Mouse (Mus musculus): Measurements from ENCODE around the gene Creb3l1. TPM values are rescaled to one million over a fixed set of nuclear protein-coding genes. Genes with fewer than 3 reads are reported as not detected.

Gene Creb3l1
- total and polyA plus RNA-seq, 3 experiments: 3.8 to 5.8 (median 4.5) TPM

DNA sequence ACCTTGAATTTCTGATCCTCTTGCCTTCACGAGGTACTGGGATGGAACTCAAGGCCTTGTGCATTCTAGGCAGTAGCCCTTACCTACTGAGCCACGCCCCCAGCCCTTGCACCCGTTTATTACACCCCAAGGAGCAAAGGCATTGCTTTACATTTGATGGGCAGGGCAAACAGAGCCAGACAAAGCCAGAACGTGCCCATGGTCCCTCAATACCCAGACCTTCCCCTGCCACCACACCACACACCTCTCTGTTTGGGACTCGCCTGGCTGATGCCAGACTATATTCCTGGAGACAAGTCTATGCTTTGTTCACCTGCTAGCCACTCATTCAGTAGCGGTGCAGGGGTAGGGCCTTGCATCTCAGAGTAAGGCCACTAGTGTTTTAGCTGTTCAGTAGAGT, 17.8 kb downstream of the Creb3l1 start:
- no peak for DNase-seq
- Histone ChIP-seq H3K36me3 (ENCODE audit: control insufficient read depth, insufficient read depth, low read length) (no peaks in the 10 kb centered on the region), H3K27ac (no peak overlapping the region), H3K79me2 (replicated peaks; ENCODE audit: control insufficient read depth, insufficient read depth, low read length) (no peaks in the 10 kb centered on the region), H3K4me3 (no peak overlapping the region), H3K27me3 (ENCODE audit: control insufficient read depth, insufficient read depth, low read length) (no peaks in the 10 kb centered on the region), H3K9ac (ENCODE audit: low read depth, low read length) (no peak overlapping the region), H3K4me1 (ENCODE audit: control insufficient read depth, insufficient read depth, low read length) (peaks cover 10% of the 10 kb centered on the region)
- WGBS: 70% methylated on average over 6 of the region's 6 CpGs
- TF ChIP-seq CTCF (IDR thresholded peaks at IDR 0.05): no peak
- intact Hi-C loops (cut with DNase I): loop anchor here (5.0 kb wide), 1 partner anchor 176 kb away; no protein-coding TSS in a partner anchor

DNA sequence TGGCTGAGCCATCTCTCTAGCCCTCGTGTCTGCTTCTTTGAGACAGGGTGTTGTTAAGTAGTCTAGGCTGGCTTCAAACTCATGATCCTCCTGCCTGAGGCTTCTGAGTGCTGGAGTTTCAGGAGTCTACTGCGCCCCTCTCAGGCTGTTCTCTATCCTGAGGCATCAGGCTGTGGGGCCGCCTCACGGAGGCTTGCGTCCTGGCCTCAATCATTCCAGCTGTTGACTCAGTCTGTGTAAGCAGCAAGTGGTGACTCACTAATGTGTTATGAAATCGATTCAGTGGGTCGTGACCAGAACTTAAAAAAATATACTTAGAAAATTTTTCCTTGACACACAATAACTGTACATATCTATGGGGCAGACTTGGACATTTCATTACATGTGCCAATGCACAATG, 19.7 kb downstream of the Creb3l1 start:
- H3K4me1 ChIP-seq (ENCODE audit: control insufficient read depth, insufficient read depth, low read length): peaks cover 10% of the 10 kb centered on the region
- no peaks in the 10 kb centered on the region for H3K27me3 ChIP-seq (ENCODE audit: control insufficient read depth, insufficient read depth, low read length)
- intact Hi-C loops (cut with DNase I): loop anchor here (5.0 kb wide), 1 partner anchor 178 kb away; no protein-coding TSS in a partner anchor
- H3K36me3 ChIP-seq (ENCODE audit: control insufficient read depth, insufficient read depth, low read length): no peaks in the 10 kb centered on the region
- no peak overlapping the region for H3K9ac ChIP-seq (ENCODE audit: low read depth, low read length)
- DNase-seq: peak in 1 of 2 experiments; percentile 51
- 70% methylated on average over 7 of the region's 7 CpGs for WGBS
- no peak for TF ChIP-seq POLR2A (IDR thresholded peaks at IDR 0.05; ENCODE audit: insufficient read depth, low read depth, low read length)
- 0 out of 2 replicates have a peak, but pooled peaks have one; percentile 9 for TF ChIP-seq CTCF (IDR thresholded peaks at IDR 0.05)
- no peak for TF ChIP-seq EP300 (IDR thresholded peaks at IDR 0.05; ENCODE audit: insufficient read depth, low read depth, low read length)
- H3K79me2 ChIP-seq (replicated peaks; ENCODE audit: control insufficient read depth, insufficient read depth, low read length): no peaks in the 10 kb centered on the region
- H3K4me3 ChIP-seq: no peak overlapping the region
- no peak overlapping the region for H3K27ac ChIP-seq

DNA sequence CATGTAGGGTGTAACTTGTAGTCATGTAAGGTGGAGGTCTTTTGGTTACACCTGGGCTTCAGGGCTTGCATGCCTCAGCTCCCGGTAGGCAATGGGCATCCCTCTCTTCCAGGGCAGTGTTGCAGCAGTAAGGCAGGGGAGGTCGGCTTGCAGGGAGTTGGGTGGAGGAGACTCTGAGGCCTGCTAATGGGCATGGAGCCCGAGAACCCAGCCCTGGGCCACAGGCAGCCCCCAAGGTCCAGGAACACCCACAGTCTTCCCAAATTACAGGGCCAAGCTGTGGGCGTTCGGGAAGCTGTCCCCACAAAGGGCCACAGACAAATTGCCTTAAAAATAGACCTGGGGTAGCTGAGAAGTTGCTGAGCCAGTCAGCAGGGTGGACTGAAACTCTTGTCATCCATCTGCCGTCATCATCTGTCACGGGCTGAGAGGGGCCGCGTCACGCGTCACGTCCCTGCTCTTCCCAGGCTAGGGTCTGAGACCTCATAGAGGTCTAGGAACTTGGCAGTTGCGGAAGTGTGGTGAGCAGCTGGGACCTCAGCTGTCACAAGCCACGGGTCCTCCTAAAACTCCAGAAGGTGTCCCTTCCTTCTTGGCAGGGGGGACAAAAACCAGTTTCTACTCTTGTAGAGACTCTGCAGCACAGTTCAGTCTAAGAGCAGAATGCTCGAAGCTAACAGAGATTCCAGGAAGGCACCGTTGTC, 26.2 kb downstream of the Creb3l1 start:
- no peak for DNase-seq
- intact Hi-C loops (cut with DNase I): no loop called here
- Histone ChIP-seq H3K36me3 (ENCODE audit: control insufficient read depth, insufficient read depth, low read length) (no peaks in the 10 kb centered on the region), H3K27me3 (ENCODE audit: control insufficient read depth, insufficient read depth, low read length) (no peaks in the 10 kb centered on the region), H3K27ac (no peak overlapping the region), H3K79me2 (replicated peaks; ENCODE audit: control insufficient read depth, insufficient read depth, low read length) (no peaks in the 10 kb centered on the region), H3K9ac (ENCODE audit: low read depth, low read length) (no peak overlapping the region), H3K4me3 (no peak overlapping the region), H3K4me1 (ENCODE audit: control insufficient read depth, insufficient read depth, low read length) (no peaks in the 10 kb centered on the region)
- WGBS: 84% methylated on average over 16 of the region's 16 CpGs
- TF ChIP-seq EP300 (IDR thresholded peaks at IDR 0.05; ENCODE audit: insufficient read depth, low read depth, low read length): no peak
- no peak for TF ChIP-seq POLR2A (IDR thresholded peaks at IDR 0.05; ENCODE audit: insufficient read depth, low read depth, low read length)
- TF ChIP-seq CTCF (IDR thresholded peaks at IDR 0.05): no peak

DNA sequence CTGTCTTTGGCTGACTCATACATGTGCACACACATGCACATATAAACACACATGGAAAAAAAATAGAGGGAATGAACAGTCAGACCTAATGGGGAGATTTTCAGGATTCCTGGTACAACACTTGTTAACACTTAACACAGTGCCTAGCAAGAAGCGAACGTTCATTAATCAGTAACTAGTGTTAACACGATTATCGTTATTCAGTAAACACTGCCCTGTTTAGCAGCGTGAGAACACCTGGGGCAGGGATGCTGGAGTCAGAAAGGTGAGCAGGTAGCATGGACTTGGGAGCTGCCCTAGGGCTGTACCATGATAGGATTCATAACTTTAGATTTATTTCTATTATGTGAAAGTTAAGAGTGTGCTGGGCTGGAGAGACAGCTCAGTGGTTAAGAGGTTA, 28.3 kb downstream of the Creb3l1 start:
- H3K4me1 ChIP-seq (ENCODE audit: control insufficient read depth, insufficient read depth, low read length): no peaks in the 10 kb centered on the region
- 90% methylated on average over 5 of the region's 5 CpGs for WGBS
- TF ChIP-seq POLR2A (IDR thresholded peaks at IDR 0.05; ENCODE audit: insufficient read depth, low read depth, low read length) (no peak), CTCF (IDR thresholded peaks at IDR 0.05) (no peak), EP300 (IDR thresholded peaks at IDR 0.05; ENCODE audit: insufficient read depth, low read depth, low read length) (no peak)
- intact Hi-C loops (cut with DNase I): no loop called here
- no peak overlapping the region for H3K4me3 ChIP-seq
- no peak overlapping the region for H3K9ac ChIP-seq (ENCODE audit: low read depth, low read length)
- no peaks in the 10 kb centered on the region for H3K79me2 ChIP-seq (replicated peaks; ENCODE audit: control insufficient read depth, insufficient read depth, low read length)
- H3K36me3 ChIP-seq (ENCODE audit: control insufficient read depth, insufficient read depth, low read length): no peaks in the 10 kb centered on the region
- no peaks in the 10 kb centered on the region for H3K27me3 ChIP-seq (ENCODE audit: control insufficient read depth, insufficient read depth, low read length)
- no peak for DNase-seq
- no peak overlapping the region for H3K27ac ChIP-seq

GRCm38 (mm10) chr2:91993409-91993808, 30.9 kb downstream of the Creb3l1 start:
- Histone ChIP-seq H3K27me3 (ENCODE audit: control insufficient read depth, insufficient read depth, low read length) (no peaks in the 10 kb centered on the region), H3K27ac (no peak overlapping the region), H3K4me1 (ENCODE audit: control insufficient read depth, insufficient read depth, low read length) (no peaks in the 10 kb centered on the region), H3K79me2 (replicated peaks; ENCODE audit: control insufficient read depth, insufficient read depth, low read length) (no peaks in the 10 kb centered on the region), H3K4me3 (no peak overlapping the region), H3K36me3 (ENCODE audit: control insufficient read depth, insufficient read depth, low read length) (no peaks in the 10 kb centered on the region), H3K9ac (ENCODE audit: low read depth, low read length) (no peak overlapping the region)
- WGBS: 55% methylated on average over 3 of the region's 3 CpGs
- DNase-seq: no peak
- TF ChIP-seq CTCF (IDR thresholded peaks at IDR 0.05): no peak
- no peak for TF ChIP-seq EP300 (IDR thresholded peaks at IDR 0.05; ENCODE audit: insufficient read depth, low read depth, low read length)
- no peak for TF ChIP-seq POLR2A (IDR thresholded peaks at IDR 0.05; ENCODE audit: insufficient read depth, low read depth, low read length)
- intact Hi-C loops (cut with DNase I): no loop called here

DNA sequence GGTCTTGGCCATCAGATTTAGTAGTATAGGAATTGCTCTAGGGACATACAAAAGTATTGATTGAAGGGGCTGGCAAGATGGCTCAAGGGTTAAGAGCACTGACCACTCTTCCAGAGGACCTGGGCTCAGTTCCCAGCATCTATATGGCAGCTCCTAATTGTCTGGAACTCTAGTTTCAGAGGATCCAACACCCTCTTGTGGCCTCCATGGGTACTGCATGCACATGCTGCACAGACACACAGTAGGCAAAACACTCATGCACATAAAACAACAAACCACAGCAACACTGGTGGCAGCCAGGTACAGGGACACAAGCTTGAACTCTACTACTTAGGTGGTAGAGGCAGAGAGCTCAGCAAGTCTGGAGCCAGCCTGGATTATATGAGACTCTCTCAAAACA, 34.6 kb downstream of the Creb3l1 start:
- intact Hi-C loops (cut with DNase I): loop anchor here (2.0 to 5.0 kb wide), 2 partner anchors 33 to 338 kb away; no protein-coding TSS in a partner anchor
- no peak overlapping the region for H3K4me3 ChIP-seq
- TF ChIP-seq POLR2A (IDR thresholded peaks at IDR 0.05; ENCODE audit: insufficient read depth, low read depth, low read length): no peak
- peak; percentile 53 for TF ChIP-seq CTCF (IDR thresholded peaks at IDR 0.05)
- no peak for TF ChIP-seq EP300 (IDR thresholded peaks at IDR 0.05; ENCODE audit: insufficient read depth, low read depth, low read length)
- no peak overlapping the region for H3K27ac ChIP-seq
- no peaks in the 10 kb centered on the region for H3K79me2 ChIP-seq (replicated peaks; ENCODE audit: control insufficient read depth, insufficient read depth, low read length)
- no peaks in the 10 kb centered on the region for H3K27me3 ChIP-seq (ENCODE audit: control insufficient read depth, insufficient read depth, low read length)
- no peaks in the 10 kb centered on the region for H3K36me3 ChIP-seq (ENCODE audit: control insufficient read depth, insufficient read depth, low read length)
- no peaks in the 10 kb centered on the region; the same call in 1 of the 2 replicates for H3K4me1 ChIP-seq (ENCODE audit: control insufficient read depth, insufficient read depth, low read length)
- DNase-seq: no peak
- no peak overlapping the region for H3K9ac ChIP-seq (ENCODE audit: low read depth, low read length)

Measured in heart, adult 2 months (tissue).